Mouse (Mus musculus) sigmoid colon, adult 10 weeks (tissue): ENCODE measurements around the gene Smpdl3a. TPM values are rescaled to one million over a fixed set of nuclear protein-coding genes. Genes with fewer than 3 reads are reported as not detected.

Experiments used
- polyA plus RNA-seq: library from polyadenylated mRNA; stranded (reverse); fragments of 350-450 nt; fragmentation: Illumina TruSeq; extraction: RNeasy Lipid Tissue Mini Kit (QIAGEN cat#74804); gene quantifications from one replicate; pipeline ENCODE4 v1.2.3, GENCODE M21; 2014; ENCODE audit warnings: low read depth, low replicate concordance

Gene Smpdl3a
- polyA plus RNA-seq, result 637 TPM

GRCm38 (mm10) chr10:57794018-57794417, at the start of gene Smpdl3a:
Gene Smpdl3a, plus strand, starts transcription at chr10:57794335.

GRCm38 (mm10) chr10:57784876-57785150, 9.3 kb upstream of the Smpdl3a start, which contains the start of gene Fabp7:
Gene Fabp7, plus strand, starts transcription at chr10:57784881.

Other genes starting within 250 kb of the Smpdl3a start
- gene Pkib, start 162.4 kb upstream of the Smpdl3a start, polyA plus RNA-seq, result 2.5 TPM
- gene Fabp7, start 9.5 kb upstream of the Smpdl3a start, polyA plus RNA-seq, result 4.7 TPM